Mouse (Mus musculus): ENCODE results near the gene Akt3.

Gene Akt3

DNA sequence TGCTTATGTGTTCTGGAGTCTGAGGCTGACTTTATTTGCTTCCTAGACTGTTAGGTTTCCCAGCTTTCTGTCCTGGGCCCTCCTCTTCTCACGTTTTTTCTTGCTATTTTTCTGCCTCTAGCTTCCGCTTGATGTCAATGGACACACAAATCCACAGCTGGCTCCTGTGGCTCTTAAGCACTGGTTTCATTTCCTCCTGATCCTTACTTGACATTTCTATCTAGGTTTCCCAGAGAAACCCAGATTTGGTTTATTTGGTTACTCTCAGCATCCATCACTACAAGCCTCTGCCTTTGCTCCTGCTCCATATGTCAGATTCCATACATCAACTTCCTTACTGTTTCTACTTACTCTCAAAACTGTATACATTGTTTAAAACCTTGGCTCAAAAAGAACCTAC is 211.0 kb downstream of the Akt3 start:
- no peak for DNase-seq

DNA sequence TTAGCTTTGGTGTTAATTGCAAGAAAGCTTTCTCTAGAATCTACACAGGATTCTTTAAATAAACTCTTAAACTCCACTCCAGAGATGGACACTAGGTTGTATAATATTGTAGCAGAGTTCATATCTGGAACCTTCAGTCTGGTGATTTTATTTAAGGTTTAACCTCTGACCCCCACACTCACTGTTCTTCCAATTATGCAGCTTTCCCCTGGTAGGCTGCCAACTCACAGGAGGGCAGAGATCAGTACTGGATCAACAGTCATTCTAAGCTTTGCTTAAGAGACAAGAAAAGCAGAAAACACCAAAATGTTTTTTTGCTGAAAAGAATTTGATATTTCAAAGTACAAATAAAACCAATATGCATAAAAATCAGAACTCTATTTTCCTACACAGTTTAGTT is 212.1 kb downstream of the Akt3 start:
- no peak for DNase-seq

DNA sequence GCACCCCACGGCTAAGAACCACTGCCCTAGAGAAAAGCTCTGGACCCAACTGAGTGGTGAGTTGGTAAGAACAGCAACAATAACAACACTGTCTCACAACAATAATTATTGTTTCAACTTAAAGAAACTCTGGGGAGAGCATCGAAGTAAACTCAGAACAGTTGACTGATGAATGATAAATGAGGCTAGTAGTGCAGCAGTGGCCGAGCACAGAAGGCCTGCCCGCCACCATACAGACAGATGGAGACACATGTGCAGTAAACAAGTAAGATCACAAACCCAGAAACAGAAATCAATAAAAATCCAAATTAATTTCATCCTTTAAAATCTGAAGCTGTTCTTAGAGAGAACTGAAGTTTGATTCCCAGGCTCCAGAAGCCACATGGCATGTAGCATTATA is 217.9 kb downstream of the Akt3 start:
- no peak for DNase-seq

DNA sequence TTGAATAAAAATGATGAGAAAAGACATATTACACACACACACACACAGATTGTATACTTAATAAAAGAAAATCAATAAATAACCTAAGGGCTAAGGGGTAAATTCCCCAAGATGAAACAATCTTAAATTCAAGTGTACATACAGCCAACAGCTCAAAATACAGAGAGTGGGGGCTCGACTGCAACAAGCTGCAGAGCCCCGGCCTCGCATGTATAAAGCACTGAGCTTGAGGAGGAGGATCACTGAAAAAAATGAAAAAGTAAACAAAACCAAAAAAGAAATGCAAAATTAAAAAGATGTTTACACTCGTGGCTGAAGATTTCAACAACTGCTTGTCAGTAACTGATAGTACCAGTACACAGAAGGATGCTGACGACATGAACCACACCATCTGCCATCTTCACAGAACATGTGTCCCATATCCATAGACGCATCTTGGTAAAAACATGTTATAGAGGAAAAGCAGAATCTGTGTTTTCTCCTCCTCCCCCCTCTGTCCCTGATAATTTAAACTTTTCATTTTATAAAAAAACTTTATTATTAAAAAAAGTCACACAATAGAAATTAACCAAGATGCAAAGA is 218.8 kb downstream of the Akt3 start:
- no peak for DNase-seq

DNA sequence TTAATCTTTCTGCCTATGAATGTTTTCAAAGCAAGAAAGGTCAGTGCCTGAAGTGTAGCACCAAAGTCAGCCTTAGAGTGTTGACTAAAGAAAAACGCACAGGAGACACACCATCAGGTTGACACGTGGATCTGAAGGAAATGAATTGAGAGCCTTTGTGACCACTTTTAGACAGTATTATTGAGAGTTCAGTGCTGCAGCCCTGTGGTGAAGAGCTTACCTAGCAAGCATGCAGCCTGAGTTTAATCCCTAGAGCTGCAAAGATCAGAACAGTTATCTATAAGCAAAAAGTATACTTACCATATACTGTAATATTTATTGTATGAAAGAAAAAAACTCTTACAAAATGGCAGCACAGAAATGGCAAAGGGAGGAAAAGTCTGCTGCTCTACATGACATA is 219.6 kb downstream of the Akt3 start:
- DNase-seq, result no peak

DNA sequence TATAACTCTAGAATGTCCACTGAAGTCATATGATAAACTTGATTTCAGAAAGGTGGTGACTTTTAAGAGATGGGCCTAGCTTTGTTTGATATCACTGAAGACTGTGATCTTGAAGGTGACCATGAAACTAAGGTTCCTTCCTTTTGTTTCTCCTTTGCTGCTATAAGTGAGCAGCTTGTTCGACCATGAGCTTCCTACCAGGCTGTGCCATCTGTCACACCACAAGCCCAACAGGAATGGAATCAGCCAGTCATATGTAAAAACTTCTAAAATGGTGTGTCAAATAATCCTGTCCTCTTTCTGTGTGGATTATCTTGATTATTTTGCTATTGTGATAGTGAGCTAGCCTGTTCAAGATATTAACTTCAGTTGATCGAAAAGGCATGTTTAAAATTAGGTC is 222.5 kb downstream of the Akt3 start:
- DNase-seq, result no peak

DNA sequence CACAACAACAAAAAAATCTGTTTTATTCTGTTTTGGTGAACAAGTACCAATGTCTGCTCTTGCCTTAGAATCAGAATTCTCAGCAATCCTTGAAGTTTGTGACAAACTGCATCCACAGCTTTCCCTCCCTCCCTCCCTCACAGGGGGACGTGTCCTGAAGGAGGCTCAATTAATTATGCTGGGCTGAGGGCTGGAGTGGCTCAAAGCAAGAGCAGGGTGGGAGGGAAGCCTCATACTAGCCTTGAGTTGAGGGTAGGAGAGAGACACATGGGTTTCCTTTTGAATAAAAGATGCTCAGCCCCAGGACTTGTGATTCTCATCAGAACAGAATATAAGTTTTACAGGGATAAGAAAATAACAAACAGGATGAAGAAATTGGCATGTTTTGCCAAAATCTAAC is 225.8 kb downstream of the Akt3 start:
- no peak for DNase-seq

DNA sequence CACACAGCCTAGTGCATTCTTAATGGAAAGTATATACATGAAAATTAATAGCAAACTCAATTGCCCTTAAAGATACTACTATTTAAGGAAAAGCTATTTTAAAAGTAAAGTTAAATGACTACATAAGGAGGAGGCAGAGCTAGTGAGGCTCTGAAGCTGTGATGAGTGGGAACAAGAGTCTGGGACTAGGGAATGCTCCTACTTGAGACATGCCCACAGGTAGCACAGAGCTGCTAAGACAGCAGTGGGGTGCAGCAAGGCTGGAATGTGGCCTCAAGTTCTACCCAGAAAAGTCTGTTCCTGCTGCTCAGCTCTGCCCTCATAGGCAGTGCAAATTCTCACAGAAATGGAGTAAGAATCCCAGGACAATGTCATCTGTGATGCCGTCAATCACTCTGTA is 226.8 kb downstream of the Akt3 start:
- DNase-seq, result no peak

DNA sequence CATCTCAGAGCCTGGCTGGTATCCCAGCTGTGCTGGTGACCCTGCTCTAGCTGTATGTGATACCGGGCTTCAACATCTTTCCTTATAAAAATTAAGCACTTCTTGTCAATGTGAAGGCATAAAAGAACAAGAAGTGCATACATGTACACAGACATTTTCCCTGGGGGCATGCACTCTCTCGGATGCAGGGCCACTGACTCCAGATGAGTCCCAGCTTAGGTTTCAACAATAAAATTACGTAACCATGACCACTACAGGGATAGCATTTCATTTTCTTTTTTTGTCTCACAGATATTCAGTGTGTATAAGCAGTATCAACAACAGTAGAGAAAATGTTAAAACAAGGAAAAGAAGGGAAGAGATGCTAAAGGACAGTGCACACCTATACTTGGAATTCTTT is 227.3 kb downstream of the Akt3 start:
- no peak for DNase-seq

DNA sequence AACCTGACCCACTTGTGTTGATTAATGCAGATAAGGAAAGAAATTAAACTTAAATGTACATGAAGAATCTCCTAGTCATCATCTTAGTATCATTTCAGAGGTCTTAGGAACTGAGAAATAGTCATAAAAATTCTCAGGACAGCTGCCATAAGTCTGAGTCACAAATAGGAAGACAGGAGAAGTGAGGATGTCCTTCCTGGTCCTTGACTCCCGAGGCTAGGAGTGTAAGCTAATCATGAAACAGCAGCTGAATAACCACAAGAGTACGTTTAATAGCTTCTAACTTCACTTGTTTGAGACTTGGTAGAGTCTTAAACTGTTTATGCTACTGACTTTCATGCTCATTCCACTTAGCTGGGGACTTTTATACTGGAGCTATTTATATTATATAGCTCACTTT is 229.0 kb downstream of the Akt3 start:
- DNase-seq, result no peak

DNA sequence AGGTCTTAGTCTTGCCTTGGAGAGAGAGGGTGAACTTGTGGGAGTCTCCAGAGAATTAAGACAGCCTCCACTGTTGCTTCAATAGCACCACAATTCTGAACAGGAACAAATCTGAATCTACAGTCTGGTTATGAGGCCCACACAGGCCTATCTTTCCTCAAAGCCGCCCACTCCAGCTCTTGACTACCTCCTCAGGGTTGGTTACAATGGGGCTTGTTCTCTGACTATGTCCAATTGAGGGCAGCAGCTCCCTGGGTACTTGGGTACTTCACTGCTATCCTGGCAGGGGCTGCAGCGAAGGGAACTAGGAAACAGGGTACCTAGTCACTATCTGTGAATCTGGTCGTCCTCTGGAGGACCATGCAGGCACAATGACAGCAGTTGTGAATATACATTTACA is 230.3 kb downstream of the Akt3 start:
- no peak for DNase-seq

DNA sequence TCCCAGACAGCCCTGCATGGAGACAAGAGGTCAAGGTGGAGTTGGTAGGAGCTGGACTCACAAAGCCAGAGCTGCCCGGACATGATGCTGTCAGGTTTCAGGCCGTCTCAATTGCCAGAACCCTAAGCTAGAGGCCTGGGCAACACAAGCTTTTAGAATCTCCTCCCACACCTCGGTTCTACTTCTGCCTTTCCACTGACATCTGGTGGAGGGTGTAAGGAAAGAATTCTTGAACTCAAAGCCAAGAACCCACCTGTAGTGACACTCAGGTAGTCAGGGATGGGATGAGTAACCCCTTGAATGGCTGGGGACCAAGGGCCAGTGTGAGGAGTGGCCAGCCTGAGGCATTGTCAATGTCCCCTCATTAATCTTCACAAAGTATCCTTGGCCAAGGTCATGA is 235.3 kb downstream of the Akt3 start:
- DNase-seq, result no peak

DNA sequence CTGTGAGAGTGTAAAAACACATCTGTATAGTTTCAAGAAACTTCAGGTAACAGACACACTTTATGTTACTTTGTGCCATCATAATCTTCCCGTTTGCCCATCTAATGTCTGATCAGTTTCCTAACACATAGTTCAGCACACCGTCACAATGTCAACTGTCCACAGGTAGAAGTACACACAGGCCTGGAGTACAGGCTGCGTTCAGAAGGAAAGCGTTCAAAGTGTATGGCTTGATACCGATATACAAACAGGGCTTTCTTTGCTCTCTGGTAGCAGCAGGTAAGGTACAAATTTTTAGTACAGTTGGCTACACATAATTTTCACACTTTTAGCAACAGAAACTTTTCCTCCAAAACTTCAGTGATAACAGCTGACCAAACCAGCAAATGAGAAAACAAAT is 238.3 kb downstream of the Akt3 start:
- no peak for DNase-seq

DNA sequence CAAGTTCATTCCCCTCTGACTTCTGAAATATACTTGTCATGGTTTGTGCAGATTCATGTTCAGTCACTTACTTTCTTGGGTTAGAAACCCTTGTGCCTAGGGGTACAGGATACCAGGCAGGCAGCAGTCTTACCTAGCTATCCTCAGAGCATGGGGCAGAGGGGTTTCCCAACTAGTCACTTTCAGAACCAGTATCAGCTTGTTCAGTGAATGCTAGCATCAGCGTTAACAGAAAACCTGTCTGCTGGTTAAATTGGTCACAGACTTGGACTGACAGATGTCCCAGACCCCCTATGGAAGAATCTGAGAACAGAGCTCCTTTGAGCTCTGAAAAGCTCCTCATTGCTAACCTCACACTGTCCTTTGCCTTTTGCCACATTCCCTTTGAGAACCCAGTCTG is 239.3 kb downstream of the Akt3 start:
- DNase-seq, result no peak

DNA sequence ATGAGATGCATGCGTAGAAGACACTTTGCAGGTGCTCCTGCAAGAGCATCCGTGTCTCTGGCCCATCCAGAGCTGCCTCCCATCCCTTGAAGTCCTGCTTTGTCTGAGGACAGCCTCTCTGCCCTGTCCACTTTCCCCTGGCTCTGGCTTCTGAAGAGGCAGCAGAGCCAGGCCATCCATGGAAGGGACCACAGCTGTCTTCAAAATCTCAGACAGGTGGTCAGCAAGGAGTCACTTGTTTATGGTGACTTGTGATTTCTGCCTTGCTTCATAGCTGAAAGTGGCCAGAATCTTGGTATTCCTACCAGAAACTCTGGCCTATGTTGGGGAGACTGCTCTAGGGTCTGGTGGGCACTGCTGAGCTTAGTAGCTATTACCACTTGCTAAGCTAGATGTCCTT is 241.3 kb downstream of the Akt3 start:
- DNase-seq, result no peak

DNA sequence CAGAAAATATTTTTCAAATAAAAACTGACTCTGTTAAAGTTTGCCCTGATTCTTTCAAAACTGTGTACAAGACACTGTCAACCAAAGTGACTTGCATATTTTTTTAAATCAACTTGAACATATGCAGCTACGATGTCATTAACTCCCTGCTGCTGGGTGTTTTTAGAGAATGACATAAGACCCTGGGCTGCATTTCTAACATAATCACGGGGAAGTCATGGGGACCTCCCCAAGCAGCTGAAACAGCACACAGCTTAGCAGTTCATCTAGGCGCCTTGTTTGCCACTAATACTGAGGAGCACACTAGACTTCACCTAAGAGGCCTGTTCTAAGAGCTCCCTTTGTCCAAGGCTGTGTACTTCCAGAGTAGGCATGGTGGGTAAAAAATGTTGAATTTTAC is 242.1 kb downstream of the Akt3 start:
- no peak for DNase-seq

DNA sequence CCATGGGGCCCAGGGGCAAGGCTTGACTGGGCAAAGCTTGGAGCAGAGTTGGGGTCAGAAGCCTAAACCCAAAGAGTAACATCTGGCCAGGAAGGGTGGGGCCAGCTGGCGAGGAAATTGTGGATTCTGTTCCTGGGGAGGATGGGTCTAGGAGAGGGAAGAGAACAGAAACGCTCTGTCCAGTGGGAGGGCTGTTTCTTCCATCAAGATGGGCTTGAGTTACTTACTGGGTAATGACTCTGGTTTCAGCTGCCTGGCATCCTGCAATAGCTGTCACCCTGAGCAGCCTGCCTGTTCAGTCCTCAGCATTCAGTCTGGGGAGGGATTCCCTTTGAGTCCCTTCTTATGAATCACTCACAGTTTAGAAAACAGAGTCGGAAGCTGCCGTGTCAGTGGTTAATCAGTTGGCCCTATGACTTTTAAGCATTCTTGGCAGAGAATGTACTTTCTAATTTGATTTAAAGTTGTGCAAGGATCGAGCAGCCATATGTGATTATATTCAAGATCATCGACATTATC is 243.0 kb downstream of the Akt3 start:
- DNase-seq, result no peak

DNA sequence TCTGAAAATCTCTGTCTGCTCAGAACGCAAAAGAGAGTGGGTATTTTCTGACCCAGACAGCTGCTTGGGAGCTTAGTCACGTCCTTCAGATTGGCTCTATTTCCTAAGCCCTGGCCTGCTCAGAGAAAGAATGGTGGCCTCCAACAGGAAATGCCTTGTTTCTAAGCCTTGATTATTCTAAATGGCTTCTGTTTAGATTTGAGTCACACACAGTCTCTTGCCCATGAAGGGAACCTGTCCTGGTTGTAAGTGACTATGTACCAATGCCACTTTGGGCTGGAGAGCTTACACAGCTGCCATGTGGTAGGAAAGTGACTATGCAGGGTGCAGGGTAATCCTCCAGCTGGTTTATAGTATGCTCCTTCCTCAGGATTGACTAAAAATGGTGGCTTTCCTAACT is 243.7 kb downstream of the Akt3 start:
- no peak for DNase-seq

DNA sequence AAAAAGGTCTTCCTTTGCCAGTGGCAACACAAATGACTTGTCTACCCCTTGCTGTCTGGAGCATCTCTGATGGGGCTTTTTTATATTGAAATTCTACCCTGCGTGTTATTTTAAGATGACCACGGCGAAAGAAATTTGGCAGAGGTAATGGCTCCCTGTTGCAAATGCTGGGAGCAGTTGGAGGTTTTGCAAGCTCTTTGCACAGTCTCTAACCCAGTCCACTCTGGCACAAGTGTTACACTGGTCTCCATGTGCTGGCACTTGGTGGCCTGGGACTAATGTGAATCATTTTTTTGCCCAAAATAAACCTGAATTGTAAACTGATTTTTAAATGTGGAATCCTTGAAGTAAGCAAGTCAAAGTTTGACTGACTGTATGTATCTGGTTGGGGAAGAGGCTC is 244.2 kb downstream of the Akt3 start:
- no peak for DNase-seq

DNA sequence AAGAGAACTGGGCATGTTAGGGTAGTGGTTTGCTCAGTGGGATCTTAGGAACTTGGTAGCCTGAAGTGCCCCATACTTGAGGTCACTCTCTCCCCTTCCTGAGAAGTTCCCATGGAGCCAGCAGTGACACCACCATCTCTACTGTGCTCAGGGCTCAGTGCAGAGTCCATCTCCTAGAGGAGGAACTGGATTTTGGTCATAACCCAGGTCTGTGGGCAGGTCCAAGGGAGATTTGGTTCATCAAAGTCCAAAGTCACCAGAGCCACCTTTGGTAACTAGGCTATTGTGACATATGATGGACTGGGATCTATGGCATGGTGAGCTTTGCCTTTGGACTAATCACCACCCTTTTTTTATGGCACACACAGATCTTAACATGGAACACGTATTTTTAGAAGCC is 244.7 kb downstream of the Akt3 start:
- no peak for DNase-seq

DNA sequence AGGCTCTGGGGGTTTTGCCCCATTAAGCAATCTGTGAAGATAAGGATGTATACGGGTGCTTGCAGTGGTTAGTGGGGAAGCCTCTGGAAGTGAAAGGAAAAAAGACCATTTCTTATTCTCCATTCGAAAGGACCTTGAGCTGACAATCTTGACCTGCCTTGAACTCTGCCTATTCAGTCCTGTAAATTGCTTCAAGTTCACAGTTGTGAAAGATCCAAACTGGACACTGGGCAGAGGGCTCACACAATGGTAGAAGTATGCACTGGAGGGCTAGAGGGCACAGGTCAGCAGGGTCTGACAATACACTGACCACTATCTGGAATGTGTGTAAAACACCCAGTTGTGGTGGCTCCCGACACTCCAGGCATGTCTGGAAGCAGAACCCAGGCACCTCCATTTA is 245.2 kb downstream of the Akt3 start:
- DNase-seq, result no peak

DNA sequence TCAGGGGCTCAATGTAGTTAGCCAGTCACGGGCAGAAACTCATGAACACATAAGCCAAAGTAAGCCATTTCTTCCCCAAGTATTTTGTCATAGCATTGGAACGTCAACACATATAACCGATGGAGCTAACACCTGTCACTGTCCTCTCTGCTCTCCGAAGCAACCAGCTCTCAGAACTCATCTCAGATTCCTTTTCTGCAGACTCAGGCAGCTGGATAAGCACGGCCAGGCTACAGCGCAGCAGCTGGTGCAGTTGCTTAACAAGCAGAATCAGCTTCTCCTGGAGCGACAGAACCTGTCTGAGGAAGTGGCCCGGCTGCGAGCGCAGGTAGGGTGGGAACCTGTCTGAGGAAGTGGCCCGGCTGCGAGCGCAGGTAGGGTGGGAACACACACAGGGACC is 246.3 kb downstream of the Akt3 start:
- no peak for DNase-seq

DNA sequence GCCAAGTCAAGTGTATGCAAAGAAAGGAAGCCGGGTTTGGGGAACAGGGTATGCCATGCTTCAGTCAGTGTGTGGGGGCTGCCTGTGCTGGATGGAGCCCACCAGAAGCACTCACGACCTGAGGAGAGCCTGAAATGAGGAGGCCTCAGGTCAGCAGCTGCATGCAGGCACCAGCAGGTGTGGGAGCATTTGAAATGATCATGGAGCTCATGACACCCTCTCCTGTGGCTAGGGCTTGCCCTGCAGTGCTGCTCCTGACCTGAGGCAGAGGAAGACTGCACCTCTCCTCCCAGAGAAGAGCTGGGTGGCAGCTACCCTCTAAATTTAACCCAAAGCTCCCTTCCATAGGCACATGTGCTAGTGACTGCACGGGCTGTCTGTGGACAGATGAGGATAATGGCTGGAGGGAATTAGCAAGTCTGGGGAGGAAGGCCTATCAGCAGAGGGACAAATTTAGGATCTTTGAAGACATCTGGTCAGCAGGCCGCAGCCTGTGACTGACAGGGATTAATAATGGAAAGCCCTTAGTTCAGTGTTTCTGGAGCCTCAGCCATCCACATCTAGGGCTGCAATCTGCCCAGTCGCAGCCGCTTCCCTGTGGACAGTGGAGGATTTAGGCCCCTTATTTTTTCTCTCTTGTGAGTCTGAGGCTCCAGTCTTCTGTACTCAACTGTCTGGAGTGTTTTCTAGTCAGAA is 247.2 kb downstream of the Akt3 start:
- DNase-seq, result no peak

DNA sequence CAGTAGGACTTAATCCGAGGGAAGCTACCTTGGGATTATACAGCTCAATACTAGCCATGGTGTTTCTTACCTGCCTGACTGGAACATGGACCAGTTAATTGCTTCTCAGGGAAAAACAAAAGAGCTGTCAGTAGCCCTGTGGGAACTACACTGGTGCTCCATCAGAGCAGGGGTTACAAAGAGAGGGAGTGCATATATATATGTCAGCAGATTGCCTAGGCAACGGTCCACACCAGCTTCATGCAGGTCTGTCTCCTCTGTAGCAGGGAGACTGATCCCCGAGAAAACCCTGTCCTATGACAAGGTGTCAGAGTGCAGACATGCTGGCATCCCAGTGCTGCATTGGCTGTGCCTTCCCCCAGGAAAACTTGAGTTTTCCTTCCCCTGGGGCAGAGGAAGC is 248.0 kb downstream of the Akt3 start:
- no peak for DNase-seq

DNA sequence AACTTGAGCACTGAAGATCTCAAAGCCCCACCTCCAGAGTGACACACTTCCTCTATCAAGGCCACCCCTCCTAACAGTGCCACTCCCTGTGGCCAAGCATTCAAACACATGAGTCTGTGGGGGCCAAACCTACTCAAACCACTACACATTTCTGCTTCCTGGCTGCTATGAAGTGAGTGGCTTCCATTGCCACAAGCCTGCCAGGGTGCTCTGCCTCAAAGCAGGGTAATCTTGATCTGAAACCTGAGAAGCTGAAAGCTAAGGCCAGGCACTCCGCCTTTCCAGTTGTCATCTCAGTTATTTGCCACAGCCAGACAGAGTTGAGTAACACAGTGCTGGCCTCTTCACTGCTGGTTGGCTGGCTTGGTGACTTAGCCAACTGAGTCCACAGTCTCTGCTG is 249.2 kb downstream of the Akt3 start:
- no peak for DNase-seq
